Mouse (Mus musculus): ENCODE results near the gene St3gal3.

DNA sequence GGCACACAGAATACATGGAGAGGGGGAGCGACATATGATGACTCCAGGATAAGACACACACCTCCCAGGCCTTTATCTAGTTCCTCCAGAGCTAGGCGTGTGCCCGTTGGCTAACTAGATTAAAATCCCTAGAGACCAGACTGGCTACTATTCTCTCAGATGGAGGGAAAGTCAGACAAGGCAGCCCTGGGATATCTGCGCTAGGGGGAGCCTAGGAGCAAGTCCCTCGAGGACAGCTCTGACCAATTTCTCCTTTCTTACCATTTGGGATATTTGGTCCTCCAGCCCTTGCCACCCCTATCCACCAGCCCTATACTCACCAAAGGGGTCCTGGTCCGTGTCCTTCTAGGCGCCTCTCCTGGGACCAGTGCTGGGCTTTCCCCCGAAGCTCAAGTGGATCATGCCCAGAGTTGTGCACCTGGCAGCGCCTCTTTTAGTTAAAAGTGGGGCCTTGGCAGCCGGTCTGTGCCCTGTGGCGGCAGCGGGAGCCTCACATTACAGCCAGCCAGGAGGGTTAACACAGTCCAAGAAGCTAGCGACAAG is 205.9 kb downstream of the St3gal3 start:
- TF ChIP-seq CTCF (IDR thresholded peaks at IDR 0.05; ENCODE audit: borderline replicate concordance, insufficient read depth, low read depth, low read length) = peak; percentile 61; the same call in 1 of the 2 replicates
- TF ChIP-seq POLR2A (IDR thresholded peaks at IDR 0.05; ENCODE audit: borderline replicate concordance, insufficient read depth, low read length) = no peak

Measured in cerebellum, adult 2 months (tissue).